Mouse (Mus musculus) common myeloid progenitor, adult 5-6 weeks (primary cell): ENCODE measurements around the gene Ankra2. TPM values are rescaled to one million over a fixed set of nuclear protein-coding genes. Genes with fewer than 3 reads are reported as not detected.
A peak's percentile ranks its signal among the peaks of the same experiment; 100 is the strongest.

Experiments used
- ATAC-seq: replicated peaks from 2 replicates; pipeline ENCODE4 v1.8.0; 2016; ENCODE audit warnings: low read depth, mild to moderate bottlenecking, moderate TSS enrichment, inconsistent platforms; ENCODE audit not compliant: poor library complexity, severe bottlenecking
- total RNA-seq: library from RNA; stranded (forward); fragments of 200-1000, 187-1606 nt; gene quantifications from 2 replicates; pipeline ENCODE4 v1.2.3, GENCODE M21; 2017

Ankra2 gene
- 13.4 and 32.3 TPM in 2 replicates for total RNA-seq

- ATAC-seq, result peak; percentile 95
Observed at GRCm38 (mm10) chr13:98262636-98263457, at the start of gene Ankra2, which contains the start of gene Utp15. TSS of gene Ankra2 (plus strand) at chr13:98263074. TSS of gene Utp15 (minus strand) at chr13:98263041.

- ATAC-seq, result peak; percentile 92
Observed at GRCm38 (mm10) chr13:98222848-98223247, 40.0 kb upstream of the Ankra2 start.

- no peak for ATAC-seq
Observed at GRCm38 (mm10) chr13:98226225-98226624, 36.6 kb upstream of the Ankra2 start.

DNA sequence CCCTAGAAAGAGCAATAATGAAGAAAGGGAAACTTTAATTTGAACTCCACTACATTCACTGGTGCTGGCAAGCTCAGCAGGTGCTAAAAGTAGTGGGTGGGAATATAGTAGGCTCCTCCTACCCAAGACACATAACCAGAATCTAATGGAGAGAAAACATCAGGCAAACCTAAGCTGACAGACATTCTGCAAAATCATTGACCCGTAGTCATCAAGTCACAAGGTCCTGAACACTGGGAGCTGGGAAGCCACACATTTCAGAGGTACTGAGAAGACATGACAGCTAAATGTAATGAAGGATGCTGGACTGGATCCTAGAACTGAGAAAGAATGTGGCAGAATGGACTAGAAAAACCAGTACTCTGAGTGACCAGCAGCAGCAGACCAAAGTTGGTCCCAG lies 32.4 kb upstream of the Ankra2 start:
- no peak for ATAC-seq

DNA sequence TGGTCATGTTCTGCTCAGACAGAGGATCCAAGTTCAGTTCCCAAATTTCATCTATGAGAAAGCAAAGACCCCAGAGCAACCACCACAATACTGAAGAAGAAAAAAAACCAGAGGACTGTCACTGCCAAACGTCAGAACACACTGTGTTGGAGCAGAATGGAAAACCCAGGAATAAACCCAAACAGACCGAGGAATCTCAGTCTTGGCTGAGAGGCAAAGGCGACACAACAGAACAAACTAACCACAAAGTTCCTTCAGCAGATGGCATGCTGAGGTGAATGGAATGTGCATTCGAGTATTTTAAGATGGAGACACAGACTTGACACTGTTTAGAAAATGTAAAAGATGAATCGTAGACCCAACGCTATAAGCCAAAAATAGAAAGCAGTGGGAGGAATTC lies 27.4 kb upstream of the Ankra2 start:
- no peak for ATAC-seq

- ATAC-seq, result peak; percentile 69
Observed at GRCm38 (mm10) chr13:98239978-98240641, 22.8 kb upstream of the Ankra2 start.

- 0 out of 2 replicates have a peak, but pooled peaks have one; percentile 18 for ATAC-seq
Observed at GRCm38 (mm10) chr13:98241531-98242282, 21.2 kb upstream of the Ankra2 start.

GRCm38 (mm10) chr13:98244571-98245350 lies 18.1 kb upstream of the Ankra2 start:
- ATAC-seq, result no peak

- no peak for ATAC-seq
Observed at GRCm38 (mm10) chr13:98245386-98245785, 17.5 kb upstream of the Ankra2 start.

GRCm38 (mm10) chr13:98249594-98249993 lies 13.3 kb upstream of the Ankra2 start:
- no peak for ATAC-seq

- no peak for ATAC-seq
Observed at GRCm38 (mm10) chr13:98254921-98255320, 8.0 kb upstream of the Ankra2 start.

GRCm38 (mm10) chr13:98263458-98263987 lies 649 bp downstream of the Ankra2 start:
- no peak for ATAC-seq

DNA sequence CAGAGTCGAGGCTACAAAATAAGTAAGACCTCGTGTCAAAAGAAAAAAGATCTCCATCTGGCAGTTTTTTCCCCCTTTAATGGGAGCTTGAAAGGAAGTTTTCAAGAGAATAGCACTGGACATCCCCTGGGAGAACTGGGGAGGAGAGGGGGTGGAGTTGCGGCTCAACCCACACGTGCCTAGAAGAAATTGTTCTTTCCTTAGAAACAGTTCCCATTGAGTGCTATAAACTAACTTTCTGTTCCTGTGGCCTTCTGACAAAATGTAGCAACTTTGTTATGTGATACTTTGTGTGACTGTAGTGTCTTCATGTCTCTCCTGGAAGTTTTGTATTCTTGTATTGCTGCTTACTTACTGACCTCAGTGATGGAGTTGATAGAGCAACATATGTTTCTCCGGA lies 1.2 kb downstream of the Ankra2 start:
- ATAC-seq, result no peak

DNA sequence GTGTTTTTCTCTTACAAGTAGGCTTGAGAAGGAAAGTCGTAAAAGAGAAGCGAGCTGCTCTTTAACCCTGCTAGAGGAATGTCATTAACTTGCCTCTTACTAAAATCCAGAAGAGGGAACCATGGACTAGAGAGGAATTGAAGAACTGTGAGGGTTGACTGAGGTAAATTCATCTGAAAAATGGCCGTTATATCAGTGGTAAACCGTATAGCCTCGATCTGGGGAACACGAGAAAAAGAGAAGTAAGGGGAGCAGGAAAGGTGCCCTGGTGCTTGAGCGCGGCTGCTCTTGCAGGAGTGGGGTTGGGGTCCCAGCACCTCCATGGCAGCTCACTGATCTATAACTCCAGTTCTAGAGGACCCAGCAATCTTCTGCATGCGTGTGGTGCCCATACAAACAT lies 11.1 kb downstream of the Ankra2 start:
- ATAC-seq, result no peak

DNA sequence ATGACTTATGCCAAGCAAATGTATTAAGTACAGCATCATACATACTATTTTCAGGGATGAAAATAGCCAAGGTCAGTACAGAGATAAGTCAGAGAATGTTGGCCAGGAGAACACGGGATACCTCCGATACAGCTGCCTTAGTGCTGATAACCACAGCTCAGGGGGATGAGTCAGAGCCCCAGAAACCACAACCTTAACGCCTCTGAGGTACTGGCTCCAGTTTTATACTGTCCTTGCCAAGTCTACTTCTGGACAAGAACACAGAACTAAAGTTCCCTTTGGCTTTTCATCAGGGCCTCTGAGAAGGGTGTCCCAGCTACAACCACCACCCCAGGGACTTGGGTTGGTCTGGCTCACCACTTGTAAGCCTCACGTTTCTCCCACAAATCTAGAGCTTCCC lies 12.8 kb downstream of the Ankra2 start:
- ATAC-seq, result peak; percentile 76

DNA sequence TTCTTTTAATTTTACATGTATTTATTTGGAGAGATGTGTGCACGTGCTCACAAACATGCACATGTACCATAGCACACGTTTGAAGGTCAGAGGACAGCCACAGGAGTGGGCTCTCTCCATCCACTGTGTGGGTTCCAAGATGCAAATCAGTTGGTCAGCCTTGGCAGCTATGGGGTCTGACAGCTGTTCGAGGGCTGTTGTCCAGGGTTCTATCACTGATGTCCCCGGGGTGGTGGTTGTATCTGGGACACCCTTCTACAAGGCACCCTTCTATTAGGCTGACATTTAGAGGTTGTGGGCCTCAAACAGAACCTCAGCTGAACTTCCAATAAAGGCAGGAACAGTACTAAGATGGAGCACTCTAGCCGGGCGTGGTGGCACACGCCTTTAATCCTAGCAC lies 13.4 kb downstream of the Ankra2 start:
- ATAC-seq, result no peak

DNA sequence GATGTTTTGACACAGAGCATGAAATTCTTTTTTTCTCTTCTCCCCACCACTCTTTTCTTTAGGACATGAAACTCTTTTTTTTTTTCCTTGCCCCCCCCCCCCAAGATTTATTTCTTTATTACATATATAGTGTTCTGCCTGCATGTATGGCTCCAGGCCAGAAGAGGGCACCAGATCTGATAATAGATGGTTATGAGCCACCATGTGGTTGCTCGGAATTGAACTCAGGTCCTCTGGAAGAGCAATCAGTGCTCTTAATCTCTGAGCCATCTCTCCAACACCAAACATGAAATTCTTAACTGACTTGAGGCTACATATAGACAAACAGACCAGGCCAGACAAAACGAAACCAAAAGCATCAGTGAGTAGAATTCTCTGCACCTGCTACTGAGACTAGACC lies 14.6 kb downstream of the Ankra2 start:
- ATAC-seq, result no peak

- ATAC-seq, result no peak
Observed at GRCm38 (mm10) chr13:98279686-98280085, 16.8 kb downstream of the Ankra2 start, which contains the start of gene Gm21976. TSS of gene Gm21976 (plus strand) at chr13:98279887.

DNA sequence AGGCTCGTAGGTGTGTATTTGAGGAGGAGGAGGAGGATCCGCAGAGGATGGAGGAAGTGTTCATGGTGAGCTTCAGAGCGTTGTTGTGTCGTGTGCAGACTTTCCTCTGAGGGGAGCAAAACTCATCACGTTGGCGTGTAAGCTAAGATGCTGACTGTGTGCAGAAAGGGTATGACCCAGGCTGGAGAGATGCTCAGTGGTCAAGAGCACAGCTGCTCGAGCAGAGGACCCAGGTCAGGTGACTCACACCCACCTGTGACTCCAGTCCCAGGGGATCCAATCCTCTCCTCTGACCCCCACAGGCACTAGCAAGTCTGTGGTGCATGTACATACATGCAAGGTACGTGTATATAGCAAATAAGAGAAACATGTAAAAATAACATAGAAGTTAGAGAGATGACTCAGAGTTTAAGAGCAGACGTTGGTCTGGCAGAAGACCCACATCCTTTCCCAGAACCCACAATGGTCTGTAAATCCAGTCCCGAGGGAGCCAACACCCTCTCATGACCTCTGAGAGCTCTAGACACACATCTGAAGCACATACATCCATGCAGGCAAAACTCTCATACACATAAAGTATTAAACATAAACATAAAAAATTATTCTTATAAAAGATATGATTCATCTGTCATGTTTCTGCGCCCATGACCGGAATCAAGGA lies 18.2 kb downstream of the Ankra2 start:
- ATAC-seq, result no peak
